Mouse (Mus musculus) E14TG2a.4 (cell line): ENCODE results near the gene Abca14.

Experiments used
- CTCF ChIP-seq: conservative IDR thresholded peaks from 2 replicates; pipeline ENCODE4 v1.5.1; 2014; ENCODE audit warnings: low read length
- NANOG ChIP-seq: IDR thresholded peaks from 2 replicates; pipeline ENCODE4 v1.6.1; 2014; ENCODE audit warnings: borderline replicate concordance, low read length, mixed read lengths

- TF ChIP-seq CTCF: no peak
- no peak for TF ChIP-seq NANOG
Observed at GRCm38 (mm10) chr7:120285286-120285685, 81.5 kb downstream of the Abca14 start.
